ENCODE assay signal across 9 mouse cellular contexts in the genomic region with DNA sequence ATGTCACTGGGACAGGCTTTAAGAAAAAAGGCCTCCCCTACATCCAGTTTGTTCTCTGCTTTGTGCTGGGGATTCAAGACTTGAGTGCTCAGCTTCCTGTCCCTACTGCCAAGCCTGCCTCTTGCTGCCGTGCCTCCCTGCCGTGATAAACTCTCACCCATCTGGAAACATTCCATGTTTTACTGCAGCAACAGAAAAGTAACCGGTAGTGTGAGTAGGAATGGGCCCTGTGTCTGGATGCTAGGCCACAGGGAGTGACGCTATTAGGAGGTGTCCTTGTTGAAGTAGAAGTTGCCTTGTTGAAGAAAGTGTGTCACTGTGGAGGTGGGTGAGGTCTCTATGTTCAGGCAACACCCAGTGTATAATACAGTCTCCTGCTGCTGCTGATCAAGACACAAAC. TPM values are rescaled to one million over a fixed set of nuclear protein-coding genes. Genes with fewer than 3 reads are reported as not detected.
A peak's percentile ranks its signal among the peaks of the same experiment; 100 is the strongest.
DNase-seq lines count a peak whose midpoint lies in the region; ATAC-seq and TF ChIP-seq lines count a peak whose summit lies in the region.
"Had no signal": no experiment of that assay in that cellular context is flagged by ENCODE, and none has a peak within 500 bp of the region (broad histone marks: within the 10 kb centered on the region; RNA-seq: fewer than 3 reads in every experiment).

No protein-coding gene starts in this region.

- no peak for TF ChIP-seq POLR2A in liver, adult 2 months (IDR thresholded peaks at IDR 0.05; ENCODE audit: extremely low read depth, insufficient read depth, low read length)

- WGBS in liver, adult 2 months: 1% methylated on average over 4 of the region's 4 CpGs
- WGBS in liver, embryonic 11.5 days: 52% methylated on average over 4 of the region's 4 CpGs
- WGBS in heart, embryonic 14.5 days: 2% methylated on average over 4 of the region's 4 CpGs
- WGBS in lung, embryonic 15.5 days: 10% methylated on average over 4 of the region's 4 CpGs

- H3K4me3 ChIP-seq in liver, adult 2 months (ENCODE audit: insufficient read depth, low read depth, low read length): no peak overlapping the region
- no peak overlapping the region for H3K4me3 ChIP-seq in liver, embryonic 11.5 days (ENCODE audit: low read depth, low read length)
- no peak overlapping the region for H3K4me3 ChIP-seq in heart, embryonic 14.5 days (ENCODE audit: control insufficient read depth in 1 of 2, insufficient read depth in 1 of 2, low read depth in 1 of 2, low read length in 2 of 2)
- no peak overlapping the region for H3K4me3 ChIP-seq in lung, embryonic 15.5 days
- H3K4me3 ChIP-seq: liver, embryonic 13.5 days had no signal

- H3K9ac ChIP-seq in liver, adult 2 months (ENCODE audit: low read depth, low read length): no peak overlapping the region
- H3K9ac ChIP-seq in liver, embryonic 11.5 days (ENCODE audit: low read depth, low read length): no peak overlapping the region
- H3K9ac ChIP-seq in heart, embryonic 14.5 days (ENCODE audit: low read length): peak overlapping the region; percentile 48
- H3K9ac ChIP-seq in lung, embryonic 15.5 days: no peak overlapping the region
- H3K9ac ChIP-seq: liver, embryonic 13.5 days had no signal

- peaks cover 6% of the 10 kb centered on the region for H3K4me1 ChIP-seq in liver, adult 2 months (ENCODE audit: control insufficient read depth, insufficient read depth, low read length)
- no peaks in the 10 kb centered on the region for H3K4me1 ChIP-seq in liver, embryonic 11.5 days (replicated peaks; ENCODE audit: control insufficient read depth, insufficient read depth, low read length)
- peaks cover 10 to 26% of the 10 kb centered on the region in 2 experiments for H3K4me1 ChIP-seq in heart, embryonic 14.5 days (ENCODE audit: control insufficient read depth in 2 of 2, insufficient read depth in 2 of 2, low read length in 2 of 2)
- peaks cover 12% of the 10 kb centered on the region for H3K4me1 ChIP-seq in lung, embryonic 15.5 days

- peak; percentile 85 for DNase-seq in liver, adult 2 months (ENCODE audit: extremely low read depth, low read depth, low spot score)
- DNase-seq in liver, embryonic 11.5 days (ENCODE audit: low spot score): no peak
- DNase-seq in cerebellum, adult 9-11 months: peak; percentile 75
- no peak for DNase-seq in thymus, postnatal 14 days
- DNase-seq in thymus, postnatal 0 days (ENCODE audit: low spot score): no peak
- DNase-seq: liver, embryonic 13.5 days had no signal

- ATAC-seq in liver, embryonic 11.5 days (replicated peaks; ENCODE audit: low FRiP score): no peak
- peak; percentile 79 for ATAC-seq in heart, embryonic 14.5 days (ENCODE audit: insufficient number of reproducible peaks, insufficient read depth, low FRiP score, low read depth)
- ATAC-seq in lung, embryonic 15.5 days (ENCODE audit: borderline replicate concordance, extremely low read depth, low FRiP score, low TSS enrichment): no peak
- no peak for ATAC-seq in CD4-positive, CD25-positive, alpha-beta regulatory T cell, adult 4 months

- peaks cover 2% of the 10 kb centered on the region; the same call in 1 of the 2 replicates for H3K36me3 ChIP-seq in liver, adult 2 months (ENCODE audit: control insufficient read depth, insufficient read depth, low read length)
- peaks cover 3% of the 10 kb centered on the region; the same call in 1 of the 2 replicates for H3K36me3 ChIP-seq in liver, embryonic 11.5 days (ENCODE audit: control insufficient read depth, insufficient read depth, low read length)
- H3K36me3 ChIP-seq in heart, embryonic 14.5 days (ENCODE audit: control insufficient read depth, insufficient read depth, low read length): peaks cover 17% of the 10 kb centered on the region
- H3K36me3 ChIP-seq in lung, embryonic 15.5 days: peaks cover 19% of the 10 kb centered on the region

- peaks cover 21% of the 10 kb centered on the region; the same call in 1 of the 2 replicates for H3K79me2 ChIP-seq in liver, adult 2 months (ENCODE audit: control insufficient read depth, insufficient read depth, low read length)

- TF ChIP-seq CTCF in liver, adult 2 months (IDR thresholded peaks at IDR 0.05; ENCODE audit: low read depth, low read length): no peak

- H3K4me2 ChIP-seq in liver, embryonic 11.5 days: no peak overlapping the region
- peak overlapping the region; percentile 53 for H3K4me2 ChIP-seq in heart, embryonic 14.5 days (ENCODE audit: low read length)
- H3K4me2 ChIP-seq in lung, embryonic 15.5 days: no peak overlapping the region
- H3K4me2 ChIP-seq: liver, embryonic 13.5 days had no signal

- peak overlapping the region; percentile 12; the same call in 1 of the 2 replicates for H3K27ac ChIP-seq in liver, adult 2 months (replicated peaks; ENCODE audit: insufficient read depth, low read depth, low read length)
- no peak overlapping the region; the same call in 1 of the 2 replicates for H3K27ac ChIP-seq in liver, embryonic 11.5 days (ENCODE audit: low read depth, low read length)
- peak overlapping the region; percentile 87 to 91 for H3K27ac ChIP-seq in heart, embryonic 14.5 days (replicated peaks in 1 of 2; ENCODE audit: control insufficient read depth in 1 of 2, insufficient read depth in 1 of 2, low read depth in 2 of 2, low read length in 2 of 2)
- H3K27ac ChIP-seq in lung, embryonic 15.5 days: 0 out of 2 replicates have a peak overlapping the region, but pooled peaks have one; percentile 39
- H3K27ac ChIP-seq: liver, embryonic 13.5 days had no signal

- H3K27me3 ChIP-seq in liver, adult 2 months (ENCODE audit: control insufficient read depth, insufficient read depth, low read length): no peaks in the 10 kb centered on the region
- H3K27me3 ChIP-seq in liver, embryonic 11.5 days (replicated peaks; ENCODE audit: control insufficient read depth, insufficient read depth, low read length): no peaks in the 10 kb centered on the region
- no peaks in the 10 kb centered on the region for H3K27me3 ChIP-seq in heart, embryonic 14.5 days (ENCODE audit: control insufficient read depth, insufficient read depth, low read length)
- H3K27me3 ChIP-seq in lung, embryonic 15.5 days: no peaks in the 10 kb centered on the region
- H3K27me3 ChIP-seq: liver, embryonic 13.5 days had no signal

- no peaks in the 10 kb centered on the region for H3K9me3 ChIP-seq in liver, embryonic 11.5 days (ENCODE audit: control insufficient read depth, low read length)
- H3K9me3 ChIP-seq in heart, embryonic 14.5 days (ENCODE audit: control insufficient read depth, low read length): no peaks in the 10 kb centered on the region
- H3K9me3 ChIP-seq in lung, embryonic 15.5 days: no peaks in the 10 kb centered on the region
- H3K9me3 ChIP-seq: liver, embryonic 13.5 days had no signal

RNA-seq across cellular contexts. Expression of gene Camsap2, which starts 20.0 kb away (rescaled TPM):
- total RNA-seq in liver, adult 2 months (2014; rRNA removed): 8.9 and 9.1 TPM in 2 replicates
- polyA plus RNA-seq in liver, adult 2 months (2012; rRNA removed): 2.1 and 2.3 TPM in 2 replicates
- polyA plus RNA-seq in liver, embryonic 11.5 days (2014; fragmentation: Nextera tagmentation; extraction: Ambion mirVana): 12.4 and 13.2 TPM in 2 replicates
- 12.8 and 13.0 TPM in 2 replicates for polyA plus RNA-seq in heart, embryonic 14.5 days (2014; fragmentation: Nextera tagmentation; extraction: Ambion mirVana)
- 10.0 and 11.0 TPM in 2 replicates for polyA plus RNA-seq in lung, embryonic 15.5 days (2015; fragmentation: Nextera tagmentation; extraction: Ambion mirVana)
- 1 to 10 TPM; 3.9 to 6.2 TPM for polyA plus RNA-seq in CD4-positive, CD25-positive, alpha-beta regulatory T cell, adult 4 months (2017; shearing (Covaris generic))
- 4.4 and 4.8 TPM in 2 replicates for polyA plus RNA-seq in thymus, postnatal 0 days (2015; fragmentation: Nextera tagmentation; extraction: Ambion mirVana)

Comparison
In these comparisons a context has a peak if more than half of its experiments do, and no peak if none do; other contexts are left out.
1. DNase-seq: peak in liver, adult 2 months (single experiment) and cerebellum, adult 9-11 months (single experiment); none in liver, embryonic 11.5 days (single experiment), thymus, postnatal 14 days (single experiment) and thymus, postnatal 0 days (single experiment).